Mouse (Mus musculus): ENCODE results near the gene Galnt2. TPM values are rescaled to one million over a fixed set of nuclear protein-coding genes. Genes with fewer than 3 reads are reported as not detected.

Galnt2 gene
- total RNA-seq, 2 experiments from 2014 or later, result 51.5 to 60.6 TPM

DNA sequence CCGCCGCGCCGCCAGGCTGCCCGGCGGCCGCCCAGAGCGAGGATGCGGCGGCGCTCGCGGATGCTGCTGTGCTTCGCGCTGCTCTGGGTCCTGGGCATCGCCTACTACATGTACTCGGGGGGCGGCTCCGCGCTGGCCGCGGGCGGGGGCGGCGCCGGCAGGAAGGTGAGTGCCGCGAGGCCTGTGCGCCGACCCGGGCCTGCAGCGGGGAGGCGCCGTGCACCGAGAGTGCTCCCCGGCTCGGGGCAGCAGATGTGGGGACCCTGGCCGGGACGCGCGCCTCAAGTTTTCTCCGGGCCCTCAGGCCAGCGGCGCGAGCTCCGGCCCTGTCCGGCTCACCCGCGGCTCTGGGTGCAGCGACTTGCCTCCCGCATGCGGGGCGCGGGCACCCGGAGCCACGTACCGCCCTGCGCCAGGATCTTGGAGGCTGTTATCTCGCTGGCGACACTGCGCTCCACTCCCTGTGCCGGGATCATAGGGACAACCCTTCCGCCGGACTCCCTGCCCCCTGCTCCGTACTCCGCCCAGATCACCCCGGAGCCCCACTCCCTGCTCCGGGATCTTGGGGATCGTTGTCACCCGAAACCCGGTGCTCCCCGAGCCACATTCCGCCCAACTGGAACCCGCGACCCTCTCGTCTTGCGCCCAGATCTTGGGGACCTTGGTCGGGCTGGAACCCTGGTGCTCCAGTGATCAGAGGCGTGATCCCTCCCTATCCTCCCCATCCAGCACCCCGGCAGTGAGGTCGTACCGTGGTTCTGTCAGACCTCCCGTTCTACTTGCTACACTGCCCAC lies 491 bp downstream of the Galnt2 start:
- no peak for DNase-seq (ENCODE audit: low spot score in 2 of 2)

- DNase-seq (ENCODE audit: low spot score in 2 of 2), result peak in 1 of 2 experiments; percentile 22
These were observed 1.0 kb downstream of the Galnt2 start for GRCm38 (mm10) chr8:124232280-124232600.

GRCm38 (mm10) chr8:124234496-124234895 lies 3.3 kb downstream of the Galnt2 start:
- no peak for DNase-seq (ENCODE audit: low spot score in 2 of 2)

DNA sequence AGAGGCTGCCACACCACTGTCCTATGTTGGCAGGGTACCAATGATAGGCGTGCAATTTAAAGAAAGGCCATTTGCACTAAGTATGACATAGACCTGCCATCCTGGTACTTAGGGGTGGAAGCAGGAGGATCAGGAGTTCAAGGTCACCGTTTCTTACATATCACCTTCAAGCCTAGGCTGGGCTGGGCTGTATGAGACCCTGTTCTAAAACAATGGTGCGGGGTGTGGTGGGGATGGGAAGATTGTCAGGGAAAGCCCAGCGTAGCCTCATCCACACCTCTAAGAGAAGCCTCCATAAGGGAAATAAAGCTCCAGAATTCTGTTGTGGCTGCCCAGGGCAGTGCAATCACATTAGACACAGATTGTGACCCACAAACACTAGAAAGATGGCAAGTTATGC lies 4.3 kb downstream of the Galnt2 start:
- no peak for DNase-seq (ENCODE audit: low spot score in 2 of 2)

DNA sequence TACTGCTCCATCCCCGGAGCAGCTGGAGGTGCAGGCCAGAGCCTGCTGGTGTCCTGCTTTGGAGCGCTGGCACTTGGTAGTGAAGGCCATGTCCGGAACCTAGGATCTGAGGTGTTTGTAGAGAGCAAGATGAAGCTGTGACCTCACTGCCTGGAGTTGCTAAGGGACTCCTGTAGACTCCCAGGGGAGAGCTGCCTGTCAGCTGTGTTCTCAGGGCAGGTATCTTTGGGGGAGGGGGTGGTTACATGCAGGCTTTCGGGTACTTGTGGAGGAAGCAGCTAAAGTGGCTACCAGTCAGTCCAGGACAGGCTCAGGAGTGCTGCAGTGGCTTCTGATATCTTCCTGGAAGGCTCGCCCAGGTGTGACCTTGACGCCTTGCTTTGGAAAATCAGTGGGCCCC lies 8.2 kb downstream of the Galnt2 start:
- no peak for DNase-seq (ENCODE audit: low spot score in 2 of 2)

DNA sequence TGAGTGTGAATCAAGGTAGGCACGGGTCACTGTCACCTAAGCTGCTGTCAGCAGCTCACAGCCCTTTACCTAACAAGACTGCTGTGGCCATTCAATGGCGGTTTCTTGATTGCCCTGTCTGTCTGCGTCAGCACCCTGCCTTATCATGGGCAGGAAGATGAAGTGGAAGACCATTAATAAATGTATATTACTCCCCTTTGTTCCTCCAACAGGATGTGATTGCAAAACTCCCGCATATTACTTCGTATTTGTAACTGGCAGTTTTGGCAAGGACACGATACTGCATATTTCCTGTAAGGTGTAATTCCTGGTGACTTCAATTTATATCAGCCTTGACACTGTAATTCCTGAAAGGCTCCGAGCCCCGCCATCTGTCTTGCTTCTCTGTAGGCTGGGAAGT lies 9.7 kb downstream of the Galnt2 start:
- no peak for DNase-seq (ENCODE audit: low spot score in 2 of 2)

- no peak for DNase-seq (ENCODE audit: low spot score in 2 of 2)
These were observed 11.0 kb downstream of the Galnt2 start for GRCm38 (mm10) chr8:124242208-124242607.

GRCm38 (mm10) chr8:124242913-124243312 lies 11.7 kb downstream of the Galnt2 start:
- no peak for DNase-seq (ENCODE audit: low spot score in 2 of 2)

GRCm38 (mm10) chr8:124247581-124247980 lies 16.4 kb downstream of the Galnt2 start:
- DNase-seq (ENCODE audit: low spot score in 2 of 2), result no peak

DNA sequence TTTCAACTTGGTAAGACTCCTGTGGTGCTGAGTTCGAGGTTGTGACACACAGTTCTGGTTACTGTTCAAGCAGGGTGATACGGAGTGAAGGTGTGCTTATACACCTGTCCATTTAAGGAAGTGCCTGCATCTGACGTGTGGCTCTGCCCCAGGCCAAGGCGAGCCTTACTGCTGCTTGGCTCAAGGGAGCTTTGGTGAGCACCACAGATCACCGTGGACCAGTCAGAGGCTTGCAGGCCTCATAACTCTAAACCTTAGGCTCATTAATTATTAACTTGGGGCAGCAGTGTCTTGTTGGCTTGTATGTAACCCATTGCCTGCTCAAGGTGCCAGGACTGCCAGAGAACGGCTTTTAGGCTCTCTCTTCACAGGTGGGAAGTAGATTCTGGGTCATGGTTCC lies 17.5 kb downstream of the Galnt2 start:
- DNase-seq (ENCODE audit: low spot score in 2 of 2), result no peak

GRCm38 (mm10) chr8:124250255-124250654 lies 19.1 kb downstream of the Galnt2 start:
- DNase-seq (ENCODE audit: low spot score in 2 of 2), result no peak

GRCm38 (mm10) chr8:124250785-124251184 lies 19.6 kb downstream of the Galnt2 start:
- no peak for DNase-seq (ENCODE audit: low spot score in 2 of 2)

- DNase-seq (ENCODE audit: low spot score in 2 of 2), result peak; percentile 25
These were observed 21.4 kb downstream of the Galnt2 start for GRCm38 (mm10) chr8:124252533-124252950.

DNA sequence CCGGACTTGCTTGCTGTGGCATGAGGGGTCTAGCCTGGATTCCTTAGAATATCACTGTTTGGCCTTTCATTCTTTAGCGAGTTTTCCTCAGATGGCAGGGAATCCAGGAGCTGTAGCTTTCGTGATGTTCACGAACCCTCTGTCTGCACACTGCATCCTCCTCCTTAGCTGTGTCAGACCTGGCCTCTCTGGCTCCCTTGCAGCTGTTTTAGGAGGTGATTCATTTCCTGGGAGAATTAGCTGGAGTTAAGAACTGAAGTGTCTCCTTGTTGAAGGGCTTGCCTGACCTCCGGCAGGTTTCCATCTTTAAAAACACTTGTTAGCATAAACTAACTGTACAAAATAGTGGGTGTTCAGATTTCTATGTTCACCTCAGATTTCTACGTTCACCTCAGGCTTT lies 22.7 kb downstream of the Galnt2 start:
- no peak for DNase-seq (ENCODE audit: low spot score in 2 of 2)

GRCm38 (mm10) chr8:124256841-124257240 lies 25.6 kb downstream of the Galnt2 start:
- DNase-seq (ENCODE audit: low spot score in 2 of 2), result no peak

- DNase-seq (ENCODE audit: low spot score in 2 of 2), result peak; percentile 42 to 60
These were observed 26.2 kb downstream of the Galnt2 start for GRCm38 (mm10) chr8:124257363-124257762.

DNA sequence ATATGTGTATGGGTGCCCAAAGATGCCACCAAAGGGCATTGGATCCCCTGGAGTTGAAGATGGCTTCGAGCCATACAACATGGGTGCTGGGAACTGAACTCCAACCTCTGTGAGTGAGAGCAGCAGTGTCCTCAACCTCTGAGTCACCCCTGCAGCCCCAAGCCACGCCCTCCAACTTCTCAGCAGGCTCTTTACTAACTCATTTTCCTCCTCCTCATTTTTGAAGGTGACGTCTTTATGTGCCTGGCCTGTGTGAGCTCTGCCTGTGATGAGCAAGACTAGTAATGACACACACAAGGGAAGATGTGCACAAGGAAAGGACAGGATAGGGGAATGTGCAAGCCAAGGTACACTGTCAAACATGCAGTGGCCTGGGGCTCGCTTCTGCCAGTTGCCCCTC lies 28.0 kb downstream of the Galnt2 start:
- DNase-seq (ENCODE audit: low spot score in 2 of 2), result no peak

- DNase-seq (ENCODE audit: low spot score in 2 of 2), result no peak
These were observed 28.7 kb downstream of the Galnt2 start for GRCm38 (mm10) chr8:124259925-124260324.

DNA sequence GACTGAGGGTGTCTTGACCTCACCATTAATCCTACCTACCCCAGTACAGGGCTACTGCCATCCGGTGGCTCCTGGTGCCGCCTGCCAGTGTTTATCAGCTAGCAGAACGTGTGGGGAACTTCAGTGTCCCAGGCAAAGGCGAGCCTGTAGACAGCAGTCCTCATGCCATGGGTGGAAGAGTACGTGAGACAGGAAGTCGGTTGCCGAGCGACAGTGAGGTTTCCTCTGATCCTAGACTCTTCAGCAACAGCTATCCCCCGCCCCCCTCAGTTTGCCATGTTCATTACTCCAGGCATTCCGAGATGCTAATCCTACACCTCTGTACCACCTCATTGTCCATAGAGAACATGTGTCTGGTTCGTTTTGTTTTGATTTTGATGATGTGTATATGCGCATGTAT lies 29.2 kb downstream of the Galnt2 start:
- no peak for DNase-seq (ENCODE audit: low spot score in 2 of 2)

- no peak for DNase-seq (ENCODE audit: low spot score in 2 of 2)
These were observed 31.9 kb downstream of the Galnt2 start for GRCm38 (mm10) chr8:124263058-124263457.

DNA sequence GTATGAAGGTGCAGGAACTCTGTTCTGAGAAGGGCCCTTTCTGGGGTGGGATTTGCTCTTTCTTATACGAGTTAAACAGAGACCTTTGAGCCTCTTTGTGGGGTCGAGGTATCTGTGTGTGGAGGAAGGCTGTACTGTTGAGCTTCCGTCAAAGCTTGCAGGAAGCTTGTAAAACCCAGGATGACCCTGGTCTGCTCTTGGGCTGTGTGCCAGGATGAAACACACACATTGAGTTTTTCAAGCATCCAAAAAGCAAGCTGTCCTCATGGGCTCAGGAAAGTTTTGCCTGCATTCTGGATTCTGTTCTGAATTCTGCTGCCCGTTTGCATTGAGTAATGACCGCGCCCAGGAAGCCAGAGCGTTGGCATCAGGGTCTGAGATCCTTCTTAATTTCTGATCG lies 32.8 kb downstream of the Galnt2 start:
- no peak for DNase-seq (ENCODE audit: low spot score in 2 of 2)

- no peak for DNase-seq (ENCODE audit: low spot score in 2 of 2)
These were observed 33.5 kb downstream of the Galnt2 start for GRCm38 (mm10) chr8:124264671-124265070.

DNA sequence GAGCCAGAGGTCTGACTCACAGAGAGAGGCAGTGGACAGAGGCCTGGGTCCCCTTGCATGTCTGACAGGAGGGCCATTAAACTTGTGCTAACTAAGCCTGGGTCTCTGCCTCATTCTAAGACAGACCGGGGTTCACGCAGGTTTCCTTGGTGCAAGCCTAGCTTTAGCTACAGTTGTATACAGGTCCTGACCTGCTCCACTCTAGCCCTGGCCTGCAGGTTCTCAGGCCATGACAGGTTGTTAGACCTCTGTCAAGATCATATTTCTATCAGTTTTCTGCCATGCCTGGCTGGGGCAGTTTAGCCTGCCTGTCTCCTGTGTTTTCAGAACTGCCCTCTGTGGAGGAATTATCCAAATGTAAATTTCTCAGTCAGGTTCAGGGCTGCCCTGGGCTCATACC lies 33.9 kb downstream of the Galnt2 start:
- no peak for DNase-seq (ENCODE audit: low spot score in 2 of 2)

Measured in left cerebral cortex, adult 18-20 months (tissue).